Mouse (Mus musculus) heart, postnatal 4 days (tissue): Measurements from ENCODE around the gene Tecr. TPM values are rescaled to one million over a fixed set of nuclear protein-coding genes. Genes with fewer than 3 reads are reported as not detected.
"Not testable (repeated sequence)": the region's sequence is repeated elsewhere in the genome, so short reads cannot be mapped to it uniquely, and the experiment has no call there.

ENCODE experiments used
- DNase-seq: peaks from one replicate; pipeline ENCODE4 v3.0.0; 2021
- total RNA-seq, 2 experiments: library from RNA; stranded (reverse); gene quantifications; 2 replicates each; pipeline ENCODE4 v1.2.3; 2021

Tecr gene
- total RNA-seq, 2 experiments from 2014 or later = 162 to 169 TPM

DNA sequence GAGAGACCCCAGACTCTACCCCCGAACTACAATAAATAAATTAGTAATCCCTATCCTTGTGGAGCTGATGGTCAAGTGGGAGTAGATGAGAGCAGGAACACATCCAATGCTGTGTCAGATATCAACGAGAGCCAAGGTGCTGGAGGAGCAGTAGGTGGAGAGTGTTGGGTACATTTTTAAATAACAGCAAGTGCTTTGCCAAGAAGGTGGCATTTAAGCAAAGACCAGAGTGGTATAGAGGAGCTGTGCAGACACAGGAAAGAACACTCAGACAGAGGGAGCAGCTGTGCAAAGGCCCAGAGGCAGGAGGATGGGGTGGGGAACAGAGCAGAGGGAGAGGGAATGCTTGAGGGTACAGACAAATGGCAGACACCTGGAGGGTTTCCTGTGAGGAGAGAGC lies 9.3 kb upstream of the Tecr start:
- no peak for DNase-seq

DNA sequence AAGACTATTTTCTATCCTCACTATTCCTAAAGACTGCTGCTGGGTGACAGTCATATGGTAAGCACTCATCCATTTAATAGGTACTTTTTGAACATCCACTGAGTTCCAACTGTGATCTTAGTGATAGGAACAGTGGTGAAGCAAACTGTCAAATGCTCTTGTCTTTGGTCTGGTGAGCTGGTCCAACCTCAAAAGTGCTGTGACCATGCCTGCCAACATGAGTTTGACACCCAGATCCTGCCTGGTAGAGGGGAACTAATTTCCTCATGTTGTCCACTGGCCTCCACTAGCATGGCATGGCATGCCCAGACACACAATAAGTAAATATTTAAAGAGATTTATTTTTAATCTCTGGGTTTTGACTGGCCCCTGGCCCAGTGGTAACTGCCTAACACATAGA lies 8.9 kb upstream of the Tecr start:
- no peak for DNase-seq

DNA sequence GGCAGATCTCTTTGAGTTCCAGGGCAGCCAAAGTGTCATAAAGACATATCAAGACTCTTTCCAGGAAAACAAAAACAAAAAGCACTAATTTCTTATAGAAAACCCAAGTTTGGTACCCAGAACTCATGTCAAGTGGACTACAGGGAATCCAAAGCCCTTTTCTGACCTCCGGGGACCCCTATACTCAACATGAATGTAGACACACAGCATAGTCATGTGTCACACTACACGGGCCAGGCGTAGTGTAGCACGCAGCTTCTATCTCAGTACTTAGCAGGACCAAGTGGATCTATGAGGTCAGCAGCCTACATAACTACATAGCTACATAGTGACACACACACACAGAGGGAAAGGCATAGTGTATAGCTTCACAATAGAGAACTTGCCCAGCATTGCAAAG lies 5.9 kb upstream of the Tecr start:
- no peak for DNase-seq

DNA sequence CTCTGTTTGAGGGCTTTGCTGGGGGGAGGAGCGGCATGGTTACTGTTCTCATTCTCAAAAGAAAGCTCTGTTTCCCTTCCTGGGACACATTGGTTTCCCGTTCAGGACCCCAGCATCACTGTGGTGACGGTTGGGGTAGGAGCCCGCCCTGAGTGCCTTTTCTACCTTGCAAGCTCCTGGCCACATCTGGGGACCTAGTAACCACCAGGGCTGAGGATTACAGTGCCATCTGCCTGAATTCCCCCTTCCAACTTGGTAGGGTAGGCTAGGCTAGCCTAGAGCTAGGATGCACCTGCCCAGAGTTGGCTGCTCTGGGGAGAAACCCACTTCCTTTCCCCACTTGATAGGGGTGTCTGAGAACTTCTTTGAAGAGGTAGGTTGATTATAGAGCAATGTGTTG lies 4.2 kb upstream of the Tecr start:
- no peak for DNase-seq

- DNase-seq = no peak
Measured at GRCm38 (mm10) chr8:83609547-83610180, 1.9 kb upstream of the Tecr start.

DNA sequence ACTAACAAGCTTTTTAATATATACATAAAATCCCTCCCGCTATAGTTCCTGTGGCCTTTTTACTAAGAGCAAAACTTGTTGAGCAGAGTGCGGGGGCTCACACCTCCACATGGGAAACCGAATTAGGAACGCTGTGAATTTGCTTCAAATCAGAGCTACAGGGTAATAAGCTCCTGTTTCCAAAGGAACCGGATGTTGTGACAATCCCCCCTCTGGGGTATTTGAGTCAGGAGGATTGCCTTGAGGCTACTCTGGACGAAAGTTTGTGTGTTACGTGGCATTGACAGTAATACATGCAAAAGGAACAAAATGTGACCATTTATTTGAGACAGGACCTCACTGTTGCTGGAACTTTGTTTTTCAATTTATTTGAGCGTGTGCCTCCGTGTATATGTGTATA lies 1.3 kb upstream of the Tecr start:
- no peak for DNase-seq

DNA sequence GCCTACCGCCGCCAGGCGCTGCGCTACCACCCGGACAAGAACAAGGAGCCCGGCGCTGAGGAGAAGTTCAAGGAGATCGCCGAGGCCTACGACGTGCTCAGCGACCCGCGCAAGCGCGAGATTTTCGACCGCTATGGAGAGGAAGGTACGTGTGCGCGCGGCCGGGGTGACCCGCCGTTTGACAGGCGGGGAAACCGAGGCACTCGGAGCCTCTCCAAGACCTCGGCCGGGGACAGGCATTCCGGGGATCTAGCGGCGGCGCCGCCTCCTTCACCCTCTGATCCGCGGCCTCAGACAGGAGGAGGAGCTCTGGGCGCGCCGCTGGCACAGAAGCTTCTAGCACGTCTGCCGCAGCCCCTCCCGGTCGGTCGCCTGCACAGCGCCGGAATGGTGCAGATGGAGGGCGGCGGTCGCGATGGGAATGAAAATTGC lies 643 bp upstream of the Tecr start:
- DNase-seq = peak; percentile 87

DNA sequence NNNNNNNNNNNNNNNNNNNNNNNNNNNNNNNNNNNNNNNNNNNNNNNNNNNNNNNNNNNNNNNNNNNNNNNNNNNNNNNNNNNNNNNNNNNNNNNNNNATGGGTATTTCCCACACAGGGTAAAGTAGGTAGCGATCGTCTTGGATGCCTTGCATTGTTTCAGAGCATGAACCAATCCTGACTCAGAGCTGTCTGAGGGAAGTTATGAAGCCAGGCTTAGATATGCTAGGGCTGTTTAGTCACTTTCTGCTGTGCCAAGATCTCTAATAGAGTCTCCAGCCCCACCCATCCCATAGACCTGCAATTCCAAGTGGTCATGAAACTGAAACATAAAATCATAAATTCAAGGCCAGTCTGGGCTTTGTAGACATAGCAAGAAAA lies 5.1 kb downstream of the Tecr start:
- no peak for DNase-seq

GRCm38 (mm10) chr8:83599814-83600213 lies 8.0 kb downstream of the Tecr start:
- no peak for DNase-seq

GRCm38 (mm10) chr8:83598146-83598545 lies 9.6 kb downstream of the Tecr start:
- DNase-seq = no peak

- no peak for DNase-seq
Measured at GRCm38 (mm10) chr8:83596369-83596768, 11.4 kb downstream of the Tecr start.

DNA sequence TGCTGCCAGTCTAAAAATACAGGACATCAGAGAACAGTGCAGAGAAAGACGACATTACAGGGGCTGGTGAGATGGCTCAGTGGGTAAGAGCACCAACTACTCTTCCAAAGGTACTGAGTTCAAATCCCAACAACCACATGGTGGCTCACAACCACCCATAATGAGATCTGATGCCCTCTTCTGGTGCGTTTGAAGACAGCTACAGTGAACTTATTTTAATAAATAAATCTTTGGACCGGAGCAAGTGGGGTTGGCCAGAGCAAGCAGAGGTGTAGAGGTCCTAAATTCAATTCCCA lies 12.8 kb downstream of the Tecr start:
- not testable (repeated sequence) for DNase-seq

DNA sequence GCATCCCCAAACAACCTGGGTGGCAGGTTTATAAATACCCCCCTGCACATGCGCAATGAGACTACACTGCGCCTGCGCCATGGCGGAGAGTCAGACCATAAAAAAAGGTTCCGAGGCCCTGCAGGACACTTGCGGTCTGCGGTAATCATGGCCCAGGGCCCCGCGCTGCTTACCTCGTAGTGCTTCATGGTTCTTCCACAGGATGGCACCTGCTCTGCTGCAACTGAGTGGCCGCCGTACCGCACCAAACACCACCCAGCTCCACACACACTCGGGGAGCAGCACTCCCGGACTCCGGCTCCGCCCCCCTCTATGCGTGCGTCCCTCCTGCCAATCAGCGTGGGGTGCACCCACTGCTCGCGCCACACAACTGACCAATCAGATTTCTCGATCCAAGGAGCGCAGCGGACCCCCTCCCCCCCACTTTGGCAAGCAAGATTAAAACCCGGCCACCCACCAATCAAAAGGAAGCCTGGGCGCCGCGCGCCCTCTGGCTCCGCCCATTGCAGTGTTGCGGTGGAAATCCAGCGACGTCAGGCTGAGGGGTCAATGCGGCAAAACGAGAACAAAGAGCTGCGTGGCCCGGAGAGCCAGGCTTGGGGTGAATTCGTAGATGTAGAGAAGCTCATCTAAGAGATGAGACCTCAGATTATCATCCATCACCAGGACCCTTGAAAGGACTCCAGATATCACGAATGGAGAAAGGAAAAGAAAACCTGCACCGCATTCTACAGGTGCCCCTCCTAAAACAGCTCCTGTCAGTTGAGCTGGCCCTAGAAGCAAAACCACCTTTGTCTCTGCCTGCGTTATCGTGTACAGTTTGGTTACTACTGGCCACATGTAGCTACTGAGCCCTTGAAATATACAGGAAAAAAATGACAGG lies 13.4 kb downstream of the Tecr start:
- DNase-seq = peak; percentile 96

DNA sequence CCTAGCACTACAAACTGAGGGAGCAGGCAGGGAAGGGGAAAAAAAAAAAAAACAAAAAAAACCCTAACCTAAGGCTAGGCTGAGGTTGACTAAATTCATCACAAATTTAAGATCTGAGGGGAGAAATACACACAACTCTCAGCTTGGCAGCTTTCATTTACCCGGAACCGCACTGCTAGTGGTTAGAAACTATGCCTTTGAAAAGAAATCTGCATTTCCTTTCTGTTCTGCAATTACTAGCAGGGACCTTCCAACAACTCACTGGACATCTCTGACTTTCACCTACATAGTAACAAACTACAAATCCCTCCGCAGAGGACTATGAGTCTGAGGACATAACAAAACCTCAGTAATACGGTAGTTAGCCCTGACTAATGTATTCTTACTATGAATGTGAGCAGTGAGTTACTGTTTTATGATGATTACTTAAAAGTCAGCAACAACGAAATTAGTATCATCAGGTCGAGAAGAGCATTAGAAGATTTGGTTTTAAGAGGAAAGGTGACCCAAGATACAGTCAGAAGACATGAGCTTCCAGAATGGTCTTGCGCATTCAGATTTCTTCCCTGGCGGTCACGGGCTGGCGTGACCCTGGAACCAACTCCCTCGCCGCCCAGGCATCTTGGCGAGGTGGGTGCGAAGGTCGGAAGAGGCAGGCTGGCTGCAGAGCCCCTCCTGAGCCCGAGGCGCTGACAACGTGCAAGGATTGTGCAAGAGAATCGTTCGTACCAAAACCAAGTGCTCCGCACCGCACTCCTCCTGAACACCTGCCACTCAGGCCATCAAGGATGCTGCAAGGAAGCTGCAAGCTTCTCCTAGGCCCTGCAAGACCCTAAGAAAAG lies 14.2 kb downstream of the Tecr start:
- no peak for DNase-seq

GRCm38 (mm10) chr8:83592682-83593081 lies 15.1 kb downstream of the Tecr start:
- DNase-seq = no peak

GRCm38 (mm10) chr8:83590488-83591023 lies 17.2 kb downstream of the Tecr start:
- no peak for DNase-seq

- no peak for DNase-seq
Measured at GRCm38 (mm10) chr8:83588886-83589285, 18.9 kb downstream of the Tecr start.

DNA sequence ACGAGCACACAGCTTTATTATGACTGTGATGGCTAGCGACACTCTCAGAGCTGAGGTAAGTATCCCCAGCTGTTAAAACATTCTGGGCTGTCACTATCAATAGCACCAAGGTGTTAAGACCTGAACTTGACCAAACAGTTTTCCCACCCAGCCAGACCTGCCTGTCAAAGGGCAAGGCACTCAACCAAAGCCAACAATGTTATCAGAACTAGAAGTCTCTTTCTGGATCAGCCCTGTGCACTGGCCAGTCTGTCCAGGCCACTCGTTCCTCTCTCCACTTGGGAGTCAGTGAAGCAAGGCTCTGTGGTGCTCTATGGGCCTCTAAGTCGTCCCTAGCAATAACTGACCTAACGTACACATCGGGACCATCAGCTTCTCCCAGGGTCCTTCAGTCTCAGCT lies 20.1 kb downstream of the Tecr start:
- DNase-seq = no peak

DNA sequence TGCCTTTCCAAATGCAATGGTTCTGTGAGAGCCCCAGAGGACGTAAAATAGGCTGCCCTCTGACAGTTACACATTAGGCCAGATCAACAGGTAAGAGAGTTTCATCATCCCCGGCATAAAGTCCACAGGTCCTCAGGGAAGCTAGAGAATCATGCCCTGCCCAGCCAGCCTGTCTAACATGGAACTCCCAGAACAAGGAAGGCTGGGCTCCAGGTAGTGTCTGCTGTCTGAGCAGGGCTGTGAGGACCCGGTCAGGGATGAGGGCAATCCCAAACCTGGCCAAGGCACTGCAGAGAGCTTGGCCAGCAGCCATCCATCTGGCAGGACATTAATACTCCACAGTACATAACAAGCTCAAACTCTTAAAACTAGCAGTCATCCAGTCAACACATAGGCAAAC lies 22.4 kb downstream of the Tecr start:
- peak; percentile 46 for DNase-seq

DNA sequence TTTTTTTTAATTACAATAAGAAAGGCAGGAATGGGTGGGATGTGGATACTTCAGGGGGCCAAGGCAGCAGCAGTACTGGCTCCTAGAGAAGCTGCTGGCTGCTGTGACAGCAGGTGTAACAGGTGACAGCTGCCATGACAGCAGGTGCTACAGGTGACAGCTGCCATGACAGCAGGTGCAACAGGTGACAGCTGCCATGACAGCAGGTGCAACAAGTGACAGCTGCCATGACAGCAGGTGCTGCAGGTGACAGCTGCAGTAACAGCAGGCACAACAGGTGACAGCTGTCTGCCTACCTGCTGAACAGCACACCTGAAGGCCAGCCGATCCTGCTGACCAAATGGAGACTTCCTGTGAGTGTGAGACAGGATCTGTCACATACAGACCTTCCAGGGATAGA lies 23.0 kb downstream of the Tecr start:
- peak; percentile 2 for DNase-seq

- no peak for DNase-seq
Measured at GRCm38 (mm10) chr8:83583236-83583635, 24.5 kb downstream of the Tecr start.

DNA sequence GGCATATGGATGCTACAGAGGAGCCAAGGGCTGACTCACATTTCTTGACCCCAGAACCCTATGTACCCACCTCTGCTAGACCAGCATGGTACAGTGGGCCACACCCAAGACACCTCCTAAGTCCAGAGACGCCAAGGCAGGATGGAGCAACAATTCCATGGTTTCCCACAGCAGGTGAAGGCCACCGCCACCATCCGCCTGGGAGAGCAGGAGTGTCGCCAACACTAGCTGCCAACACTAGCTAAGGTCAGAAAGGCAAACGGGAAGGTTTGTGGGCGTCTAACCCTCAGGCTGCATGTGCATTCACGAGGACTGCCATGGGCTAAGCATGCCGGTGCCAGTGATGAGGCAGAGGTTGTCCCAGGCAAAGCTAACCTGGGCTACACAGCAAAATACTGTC lies 25.5 kb downstream of the Tecr start:
- no peak for DNase-seq

DNA sequence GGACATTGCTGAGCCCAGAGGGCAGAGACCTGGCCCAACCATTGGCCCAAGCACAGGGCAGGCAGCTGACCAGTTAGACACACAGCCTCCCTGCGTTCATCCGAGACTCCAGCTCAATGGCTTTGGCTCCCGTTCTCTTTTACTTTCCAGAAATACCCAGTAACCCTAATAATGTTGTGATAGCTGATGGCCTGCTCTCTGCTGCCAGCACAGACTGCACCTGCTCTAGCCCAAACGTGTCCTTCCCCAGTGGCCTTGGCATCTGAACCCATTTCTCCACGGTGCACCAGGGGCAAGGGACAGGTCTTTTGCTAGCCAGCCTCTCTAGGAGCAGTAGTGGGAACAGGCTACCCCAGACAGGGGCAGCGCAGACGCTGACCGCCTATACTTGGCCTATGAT lies 26.9 kb downstream of the Tecr start:
- DNase-seq = no peak
